Mouse (Mus musculus) MEL (cell line): ENCODE results near the gene Tatdn3. TPM values are rescaled to one million over a fixed set of nuclear protein-coding genes. Genes with fewer than 3 reads are reported as not detected.

ENCODE experiments used
- DNase-seq: peaks from one replicate; pipeline ENCODE4 v3.0.0; 2011; ENCODE audit warnings: low read depth, low spot score
- H3K27ac ChIP-seq: 2 replicates; pipeline ENCODE4 v1.5.1; 2012; ENCODE audit warnings: low read depth, mild to moderate bottlenecking, control low read depth, low read length, moderate library complexity; ENCODE audit not compliant: control insufficient read depth
- H3K27me3 ChIP-seq, 2 experiments: fragments of 150-350 bp in 1 of 2; sonication (generic) in 1 of 2; 2 replicates each; pipeline ENCODE4 v1.6.1; 2012; ENCODE audit warnings: low read length in 2 of 2, mild to moderate bottlenecking in 2 of 2, improper control_type of control experiment in 1 of 2, moderate library complexity in 1 of 2; ENCODE audit not compliant: insufficient read depth in 2 of 2, control insufficient read depth in 1 of 2
- H3K36me3 ChIP-seq, 2 experiments: 2 replicates each; pipeline ENCODE4 v1.6.1; 2012 to 2014; ENCODE audit warnings: low read length in 2 of 2, improper control_type of control experiment in 1 of 2, inconsistent platforms in 1 of 2, mild to moderate bottlenecking in 1 of 2; ENCODE audit not compliant: insufficient read depth in 2 of 2, control insufficient read depth in 1 of 2
- H3K4me1 ChIP-seq, 2 experiments: fragments of 150-350 bp in 1 of 2; sonication (generic) in 1 of 2; 2 replicates each; pipeline ENCODE4 v1.6.1; 2012; ENCODE audit warnings: low read length in 2 of 2, improper control_type of control experiment in 1 of 2, mild to moderate bottlenecking in 1 of 2; ENCODE audit not compliant: insufficient read depth in 2 of 2, control insufficient read depth in 1 of 2
- H3K4me3 ChIP-seq, 2 experiments: fragments of 150-350 bp in 1 of 2; sonication (generic) in 1 of 2; 2 replicates each; pipeline ENCODE4 v1.5.1; 2012; ENCODE audit warnings: low read depth in 2 of 2, low read length in 2 of 2, mild to moderate bottlenecking in 2 of 2, moderate library complexity in 2 of 2, control low read depth in 1 of 2, improper control_type of control experiment in 1 of 2; ENCODE audit not compliant: control insufficient read depth in 1 of 2, insufficient read depth in 1 of 2
- H3K79me2 ChIP-seq: 2 replicates; pipeline ENCODE4 v1.6.1; 2012; ENCODE audit warnings: mild to moderate bottlenecking, low read length, moderate library complexity; ENCODE audit not compliant: control insufficient read depth, poor library complexity, insufficient read depth
- H3K9ac ChIP-seq: 2 replicates; pipeline ENCODE4 v1.6.1; 2012; ENCODE audit warnings: low read depth, mild to moderate bottlenecking, control low read depth, low read length, moderate library complexity; ENCODE audit not compliant: control insufficient read depth, poor library complexity, severe bottlenecking
- H3K9me3 ChIP-seq: fragments of 150-350 bp; sonication (generic); replicated peaks from 2 replicates; pipeline ENCODE4 v1.6.1; 2012; ENCODE audit warnings: mild to moderate bottlenecking, low read length, improper control_type of control experiment, moderate library complexity; ENCODE audit not compliant: insufficient read depth
- CHD2 ChIP-seq: IDR thresholded peaks from 2 replicates; pipeline ENCODE4 v1.6.1; 2011; ENCODE audit warnings: low read length, improper control_type of control experiment
- CTCF ChIP-seq, 3 experiments: IDR thresholded peaks in 2 of 3; conservative IDR thresholded peaks in 1 of 3; 2 replicates each; pipeline ENCODE4 v1.5.1; 2011 to 2012; ENCODE audit warnings: low read length in 3 of 3, low read depth in 2 of 3, mild to moderate bottlenecking in 2 of 3, improper control_type of control experiment in 1 of 3, inconsistent platforms in 1 of 3, mixed read lengths in 1 of 3, moderate library complexity in 1 of 3; ENCODE audit not compliant: control insufficient read depth in 1 of 3, insufficient read depth in 1 of 3, poor library complexity in 1 of 3, severe bottlenecking in 1 of 3
- E2F4 ChIP-seq: IDR thresholded peaks from 2 replicates; pipeline ENCODE4 v1.6.1; 2011; ENCODE audit warnings: low read depth, low read length, improper control_type of control experiment, borderline replicate concordance
- ELF1 ChIP-seq: IDR thresholded peaks from 2 replicates; pipeline ENCODE4 v1.6.1; 2014; ENCODE audit warnings: low read depth, mild to moderate bottlenecking, inconsistent platforms, low read length, improper control_type of control experiment, moderate library complexity
- GABPA ChIP-seq: IDR thresholded peaks from 2 replicates; pipeline ENCODE4 v1.6.1; 2012; ENCODE audit warnings: low read depth, mild to moderate bottlenecking, inconsistent platforms, low read length, improper control_type of control experiment, moderate library complexity
- JUND ChIP-seq: IDR thresholded peaks from 2 replicates; pipeline ENCODE4 v1.6.1; 2011; ENCODE audit warnings: low read depth, mild to moderate bottlenecking, improper control_type of control experiment, low read length
- MAX ChIP-seq: IDR thresholded peaks from 2 replicates; pipeline ENCODE4 v1.6.1; 2011; ENCODE audit warnings: low read length, improper control_type of control experiment
- MYB ChIP-seq: IDR thresholded peaks from 2 replicates; pipeline ENCODE4 v1.6.1; 2011; ENCODE audit warnings: mild to moderate bottlenecking, low read depth, low read length, improper control_type of control experiment
- POLR2A ChIP-seq, 2 experiments: IDR thresholded peaks; 2 replicates each; pipeline ENCODE4 v1.6.1; 2011 to 2012; ENCODE audit warnings: low read length in 2 of 2, mild to moderate bottlenecking in 2 of 2, control low read depth in 1 of 2, improper control_type of control experiment in 1 of 2, low read depth in 1 of 2, moderate library complexity in 1 of 2; ENCODE audit not compliant: control insufficient read depth in 1 of 2, insufficient read depth in 1 of 2, poor library complexity in 1 of 2
- POLR2AphosphoS2 ChIP-seq: IDR thresholded peaks from 2 replicates; pipeline ENCODE4 v1.6.1; 2011; ENCODE audit warnings: low read length, improper control_type of control experiment
- POLR2AphosphoS5 ChIP-seq: IDR thresholded peaks from 2 replicates; pipeline ENCODE4 v1.6.1; 2012; ENCODE audit warnings: low read depth, borderline replicate concordance, mild to moderate bottlenecking, inconsistent platforms, low read length, moderate library complexity, mixed read lengths
- RCOR1 ChIP-seq: IDR thresholded peaks from 2 replicates; pipeline ENCODE4 v1.6.1; 2012; ENCODE audit warnings: low read depth, mild to moderate bottlenecking, inconsistent platforms, low read length, improper control_type of control experiment
- SIN3A ChIP-seq: IDR thresholded peaks from 2 replicates; pipeline ENCODE4 v1.6.1; 2012; ENCODE audit warnings: low read length, improper control_type of control experiment, inconsistent platforms
- SMC3 ChIP-seq: IDR thresholded peaks from 2 replicates; pipeline ENCODE4 v1.6.1; 2011; ENCODE audit warnings: low read depth, low read length, improper control_type of control experiment
- TBP ChIP-seq: IDR thresholded peaks from 2 replicates; pipeline ENCODE4 v1.8.0; 2011; ENCODE audit warnings: low read depth, low read length, improper control_type of control experiment
- UBTF ChIP-seq: IDR thresholded peaks from 2 replicates; pipeline ENCODE4 v1.6.1; 2012; ENCODE audit warnings: low read depth, mild to moderate bottlenecking, inconsistent platforms, low read length, improper control_type of control experiment, moderate library complexity, borderline replicate concordance; ENCODE audit not compliant: insufficient read depth
- USF2 ChIP-seq, 2 experiments: IDR thresholded peaks; 2 replicates each; pipeline ENCODE4 v1.6.1; 2011 to 2012; ENCODE audit warnings: improper control_type of control experiment in 2 of 2, low read length in 2 of 2, borderline replicate concordance in 1 of 2, inconsistent platforms in 1 of 2, low read depth in 1 of 2, mild to moderate bottlenecking in 1 of 2; ENCODE audit not compliant: insufficient read depth in 1 of 2
- ZC3H11A ChIP-seq: IDR thresholded peaks from 2 replicates; pipeline ENCODE4 v1.6.1; 2012; ENCODE audit warnings: low read depth, mild to moderate bottlenecking, inconsistent platforms, low read length, improper control_type of control experiment
- ZKSCAN1 ChIP-seq: IDR thresholded peaks from 2 replicates; pipeline ENCODE4 v1.6.1; 2012; ENCODE audit warnings: low read depth, mild to moderate bottlenecking, inconsistent platforms, low read length, improper control_type of control experiment, moderate library complexity
- ZNF384 ChIP-seq: IDR thresholded peaks from 2 replicates; pipeline ENCODE4 v1.6.1; 2012; ENCODE audit warnings: low read depth, mild to moderate bottlenecking, inconsistent platforms, low read length, improper control_type of control experiment
- polyA plus RNA-seq, 2 experiments: library from polyadenylated mRNA; stranded (reverse) in 1 of 2; unstranded in 1 of 2; fragments of >175 nt in 1 of 2; fragments of >200 nt in 1 of 2; gene quantifications; 2 replicates each; pipeline versions ENCODE4 v1.2.1 to v1.2.4; 2012; ENCODE audit warnings: low replicate concordance in 2 of 2, low read depth in 1 of 2; ENCODE audit not compliant: insufficient read length in 2 of 2, insufficient read depth in 1 of 2, missing spikeins in 1 of 2
- total RNA-seq: library from RNA; depleted of rRNA; stranded (reverse); fragments of 300-350 nt; gene quantifications from 2 replicates; pipeline ENCODE4 v1.2.3, GENCODE M21; 2012

Tatdn3 gene
- total and polyA plus RNA-seq, 3 experiments, result 14.5 to 19.0 TPM; not detected in 1

GRCm38 (mm10) chr1:191002201-191002600, 60.5 kb downstream of the Tatdn3 start:
- Histone ChIP-seq H3K4me3 (no peak overlapping the region), H3K4me1 (no peaks in the 10 kb centered on the region), H3K9ac (no peak overlapping the region), H3K79me2 (no peaks in the 10 kb centered on the region), H3K27ac (no peak overlapping the region), H3K36me3 (no peaks in the 10 kb centered on the region), H3K9me3 (no peaks in the 10 kb centered on the region), H3K27me3 (no peaks in the 10 kb centered on the region)
- TF ChIP-seq ZKSCAN1, result no peak
- no peak for TF ChIP-seq CHD2
- TF ChIP-seq CTCF (IDR thresholded peaks at IDR 0.05 in 2 of 3, conservative IDR thresholded peaks at IDR 0.05 in 1 of 3; ENCODE audit: control insufficient read depth in 1 of 3, insufficient read depth in 1 of 3, low read depth in 2 of 3, low read length in 3 of 3, poor library complexity in 1 of 3, severe bottlenecking in 1 of 3), result peak; percentile 7 to 49 (median 42); a peak in 4 of 6 replicates
- peak; percentile 44 for TF ChIP-seq SMC3
- no peak for TF ChIP-seq POLR2AphosphoS2
- DNase-seq, result no peak

GRCm38 (mm10) chr1:191000686-191001085, 62.0 kb downstream of the Tatdn3 start:
- Histone ChIP-seq H3K4me3 (no peak overlapping the region), H3K4me1 (no peaks in the 10 kb centered on the region), H3K27me3 (no peaks in the 10 kb centered on the region), H3K36me3 (no peaks in the 10 kb centered on the region), H3K9me3 (no peaks in the 10 kb centered on the region), H3K9ac (no peak overlapping the region), H3K27ac (no peak overlapping the region), H3K79me2 (no peaks in the 10 kb centered on the region)
- TF ChIP-seq ELF1 (no peak), POLR2A (IDR thresholded peaks at IDR 0.05; ENCODE audit: control insufficient read depth in 1 of 2, insufficient read depth in 1 of 2, low read depth in 1 of 2, low read length in 2 of 2, poor library complexity in 1 of 2) (no peak), CHD2 (no peak), SIN3A (no peak), RCOR1 (no peak), GABPA (no peak), UBTF (no peak), ZC3H11A (no peak), TBP (no peak), E2F4 (no peak), MAX (no peak)
- DNase-seq, result no peak

DNA sequence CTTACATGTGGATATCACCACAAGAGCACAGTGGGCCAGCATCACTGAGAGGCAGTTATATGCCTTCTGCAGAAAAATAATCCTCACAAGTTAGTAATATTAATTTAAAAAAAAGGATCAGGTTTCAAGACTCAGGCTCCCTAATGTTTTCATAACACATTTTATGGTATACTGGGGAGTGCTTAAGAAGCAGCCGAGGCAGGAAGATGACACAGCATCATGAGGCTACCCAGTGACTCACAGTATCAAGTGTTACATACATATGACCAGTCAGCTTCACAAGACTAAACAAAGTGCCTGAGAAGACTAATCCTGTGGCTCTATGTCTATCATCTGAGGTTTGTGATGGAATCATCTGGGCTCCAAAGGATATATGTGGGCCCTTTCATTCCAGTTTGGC, 64.7 kb downstream of the Tatdn3 start:
- TF ChIP-seq ZC3H11A (no peak), USF2 (IDR thresholded peaks at IDR 0.05; ENCODE audit: borderline replicate concordance in 1 of 2, insufficient read depth in 1 of 2, low read depth in 1 of 2, low read length in 2 of 2) (no peak), SIN3A (no peak), JUND (no peak), SMC3 (no peak), ZNF384 (no peak), MYB (no peak), TBP (no peak), POLR2AphosphoS5 (no peak)
- H3K36me3 ChIP-seq, result no peaks in the 10 kb centered on the region
- H3K4me1 ChIP-seq, result no peaks in the 10 kb centered on the region
- H3K9me3 ChIP-seq, result no peaks in the 10 kb centered on the region
- no peak overlapping the region for H3K27ac ChIP-seq
- no peaks in the 10 kb centered on the region for H3K27me3 ChIP-seq
- H3K9ac ChIP-seq, result no peak overlapping the region
- peak; percentile 25 for DNase-seq
- no peaks in the 10 kb centered on the region for H3K79me2 ChIP-seq
- H3K4me3 ChIP-seq, result no peak overlapping the region
